Mouse (Mus musculus): ENCODE data around the gene Zfr. TPM values are rescaled to one million over a fixed set of nuclear protein-coding genes. Genes with fewer than 3 reads are reported as not detected.
"Not testable (repeated sequence)": the region's sequence is repeated elsewhere in the genome, so short reads cannot be mapped to it uniquely, and the experiment has no call there.

Gene Zfr
- polyA plus RNA-seq, 1 experiment: 45.3 TPM

DNA sequence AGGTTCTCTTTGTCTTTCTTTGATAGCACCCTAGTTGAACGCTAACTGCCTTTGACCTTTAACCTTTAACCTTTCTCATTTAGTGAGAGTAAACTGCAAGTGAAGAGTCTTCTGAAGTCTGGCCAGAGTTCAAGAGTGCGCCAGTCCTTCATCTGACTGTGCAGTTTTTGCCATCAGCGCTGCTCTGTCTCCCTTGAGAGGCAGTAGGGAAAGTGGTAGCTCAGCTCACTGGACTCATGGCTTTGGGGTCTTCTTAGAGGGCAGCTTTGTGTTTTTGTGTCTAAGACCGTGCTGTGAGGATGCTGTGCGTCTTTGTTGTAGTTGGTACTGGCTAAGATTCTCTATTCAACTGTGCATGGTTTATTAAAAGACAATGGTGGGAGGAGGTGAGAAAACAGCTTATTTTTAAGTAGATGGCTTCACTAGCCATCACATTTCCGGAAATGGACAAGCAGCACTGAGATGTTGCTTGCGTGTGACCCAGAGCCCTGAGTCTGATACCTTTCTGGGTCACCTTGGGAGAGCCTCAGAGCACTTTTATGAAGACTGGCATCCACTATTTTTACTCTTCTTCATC, 89.1 kb downstream of the Zfr start:
- Histone ChIP-seq H3K27ac (replicated peaks; ENCODE audit: low read depth, low read length) (no peak overlapping the region), H3K4me3 (ENCODE audit: insufficient read depth, low read depth, low read length) (no peak overlapping the region; the same call in 1 of the 2 replicates)

DNA sequence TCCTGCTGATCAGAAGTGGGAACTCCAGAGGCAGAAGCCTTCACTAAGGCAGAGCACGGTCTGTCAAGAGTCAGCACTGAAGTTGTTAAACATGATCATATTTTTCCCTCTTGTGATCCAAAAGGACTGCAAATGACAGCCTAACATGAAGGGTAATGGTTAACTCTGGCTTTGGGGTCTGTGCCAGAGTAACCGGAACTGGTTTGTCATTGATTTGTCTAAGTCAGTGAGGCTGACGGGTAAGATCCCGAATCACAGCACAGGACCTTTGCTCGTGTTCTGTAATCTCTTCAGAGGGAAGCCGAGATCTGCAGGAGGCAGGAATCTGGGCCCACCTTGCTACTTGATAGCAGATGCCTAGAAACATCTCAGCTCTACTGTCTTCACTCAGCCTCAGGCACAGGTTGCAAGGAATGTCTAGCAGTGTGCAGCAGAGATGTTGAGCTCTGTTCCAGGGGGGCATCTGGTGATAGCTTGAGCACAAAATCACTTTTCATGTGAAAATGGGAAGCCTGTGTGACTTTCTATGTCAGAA, 90.0 kb downstream of the Zfr start:
- H3K4me1 ChIP-seq (ENCODE audit: control insufficient read depth, insufficient read depth, insufficient read length, low read length): peaks cover 20% of the 10 kb centered on the region
- no peak overlapping the region for H3K4me3 ChIP-seq (ENCODE audit: insufficient read depth, low read depth, low read length)
- no peak overlapping the region for H3K27ac ChIP-seq (replicated peaks; ENCODE audit: low read depth, low read length)

More for the DNA sequence above, 89.1 kb downstream of the Zfr start:
- H3K4me1 ChIP-seq (ENCODE audit: control insufficient read depth, insufficient read depth, insufficient read length, low read length): peaks cover 16% of the 10 kb centered on the region

GRCm38 (mm10) chr15:12211577-12211976, 93.9 kb downstream of the Zfr start:
- H3K4me1 ChIP-seq (ENCODE audit: control insufficient read depth, insufficient read depth, insufficient read length, low read length): peaks cover 35% of the 10 kb centered on the region
- no peak overlapping the region for H3K4me3 ChIP-seq (ENCODE audit: insufficient read depth, low read depth, low read length)
- H3K27ac ChIP-seq (replicated peaks; ENCODE audit: low read depth, low read length): peak overlapping the region; percentile 36; the same call in 1 of the 2 replicates

DNA sequence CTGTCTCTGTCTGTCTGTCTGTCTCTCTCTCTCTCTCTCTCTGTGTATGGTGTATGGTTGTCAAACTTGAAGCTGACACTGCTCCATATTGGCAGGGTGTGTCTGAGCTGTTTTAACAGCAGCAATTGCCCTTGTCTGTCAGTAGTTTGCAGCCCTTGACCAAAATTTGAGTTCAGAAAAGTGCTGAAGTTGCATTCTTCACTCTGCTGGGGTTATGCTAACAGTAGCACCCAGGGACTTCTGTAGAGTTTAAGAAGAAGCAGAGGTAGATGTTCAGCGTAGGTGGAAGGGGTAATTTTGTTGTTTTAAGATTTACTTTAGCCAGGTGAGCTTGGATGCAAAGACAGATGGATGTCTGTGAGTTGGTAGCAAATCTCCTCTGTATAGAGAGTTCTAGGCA, 94.6 kb downstream of the Zfr start:
- H3K4me1 ChIP-seq (ENCODE audit: control insufficient read depth, insufficient read depth, insufficient read length, low read length): peaks cover 31% of the 10 kb centered on the region
- H3K27ac ChIP-seq (replicated peaks; ENCODE audit: low read depth, low read length): no peak overlapping the region
- no peak overlapping the region for H3K4me3 ChIP-seq (ENCODE audit: insufficient read depth, low read depth, low read length)

DNA sequence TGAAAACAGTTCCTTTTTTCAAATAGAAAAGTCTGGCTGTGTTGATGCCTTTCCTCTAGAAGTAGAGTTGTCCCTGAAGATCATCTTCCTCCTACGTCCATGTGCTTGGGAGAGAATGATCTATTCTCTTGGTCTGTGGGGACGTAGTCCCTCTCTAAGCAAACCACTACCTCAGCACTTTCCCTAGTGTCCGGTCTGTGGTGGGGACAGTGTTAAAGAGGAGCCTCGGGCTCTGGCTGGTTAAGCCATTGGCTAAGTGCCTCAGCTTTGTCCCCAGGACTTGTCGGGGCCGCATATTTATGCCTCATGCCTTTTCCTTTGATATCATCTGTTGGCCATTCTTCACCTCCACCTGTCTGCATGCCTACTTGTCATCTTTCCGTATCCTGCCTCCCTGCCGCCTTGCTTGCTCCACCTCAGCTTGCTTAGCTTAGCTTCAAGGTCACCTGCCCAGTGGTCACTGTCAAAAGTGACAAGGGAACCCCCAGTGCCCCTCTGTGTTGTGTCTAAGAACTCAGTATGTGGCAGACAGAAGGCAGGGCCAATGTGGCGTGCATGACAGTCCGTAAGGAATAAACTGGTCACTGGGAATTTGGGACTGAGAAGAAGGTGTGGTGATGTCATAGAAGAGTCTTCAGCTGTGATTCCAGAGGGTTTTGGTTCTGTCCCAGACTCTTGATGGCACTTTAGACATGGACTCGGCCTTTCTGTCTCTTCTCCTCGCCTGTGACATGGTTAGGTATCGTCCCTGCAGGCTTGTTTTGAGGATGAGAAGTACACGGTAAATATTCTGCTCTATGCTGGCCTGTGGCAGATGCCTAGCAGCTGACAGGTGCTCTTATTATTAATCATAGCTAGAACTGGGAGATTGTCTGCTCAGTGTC, 97.1 kb downstream of the Zfr start:
- Histone ChIP-seq H3K4me1 (ENCODE audit: control insufficient read depth, insufficient read depth, insufficient read length, low read length) (peaks cover 29% of the 10 kb centered on the region), H3K4me3 (ENCODE audit: insufficient read depth, low read depth, low read length) (no peak overlapping the region), H3K27ac (replicated peaks; ENCODE audit: low read depth, low read length) (no peak overlapping the region)

DNA sequence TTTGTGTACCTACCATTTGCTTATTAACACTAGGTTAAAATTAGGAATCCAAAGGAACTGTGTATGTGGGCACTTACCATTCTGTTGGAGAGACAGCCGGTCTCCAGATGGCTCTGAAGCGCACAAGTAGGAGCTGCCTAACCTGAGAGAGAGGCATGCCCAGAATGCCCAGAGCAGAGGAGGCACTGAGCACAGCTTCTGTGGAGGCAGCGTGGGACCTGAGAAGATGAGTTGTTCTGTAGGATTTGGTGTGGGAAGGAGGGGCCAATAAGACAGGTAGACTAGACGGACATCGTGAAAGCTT, 97.7 kb downstream of the Zfr start:
- Histone ChIP-seq H3K27ac (replicated peaks; ENCODE audit: low read depth, low read length) (no peak overlapping the region), H3K4me3 (ENCODE audit: insufficient read depth, low read depth, low read length) (no peak overlapping the region), H3K4me1 (ENCODE audit: control insufficient read depth, insufficient read depth, insufficient read length, low read length) (peaks cover 29% of the 10 kb centered on the region)

DNA sequence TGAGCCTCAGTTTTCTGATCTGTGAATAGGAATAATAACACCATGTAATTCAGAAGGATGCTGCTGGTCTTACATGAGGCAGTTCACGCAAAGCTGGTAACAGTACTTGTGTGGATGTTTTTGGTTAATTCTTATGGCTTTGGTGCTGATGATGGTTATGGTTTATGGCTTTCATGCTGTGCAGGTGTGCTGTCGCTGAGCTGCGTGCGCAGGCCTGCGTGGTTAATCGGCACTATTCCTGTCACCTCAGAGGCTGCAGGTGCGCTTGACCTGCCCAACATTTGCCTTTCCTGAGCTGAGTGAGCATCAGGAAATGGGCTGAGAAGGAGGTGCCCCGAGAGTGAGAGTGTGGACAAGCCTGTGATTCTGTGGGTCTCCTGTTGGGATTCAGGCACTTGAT, 98.5 kb downstream of the Zfr start:
- H3K27ac ChIP-seq (replicated peaks; ENCODE audit: low read depth, low read length): no peak overlapping the region
- peaks cover 30% of the 10 kb centered on the region for H3K4me1 ChIP-seq (ENCODE audit: control insufficient read depth, insufficient read depth, insufficient read length, low read length)
- H3K4me3 ChIP-seq (ENCODE audit: insufficient read depth, low read depth, low read length): no peak overlapping the region

- H3K4me3 ChIP-seq (ENCODE audit: insufficient read depth, low read depth, low read length): no peak overlapping the region
- peaks cover 31% of the 10 kb centered on the region for H3K4me1 ChIP-seq (ENCODE audit: control insufficient read depth, insufficient read depth, insufficient read length, low read length)
- H3K27ac ChIP-seq (replicated peaks; ENCODE audit: low read depth, low read length): no peak overlapping the region
These were observed 99.2 kb downstream of the Zfr start for GRCm38 (mm10) chr15:12216798-12217197.

DNA sequence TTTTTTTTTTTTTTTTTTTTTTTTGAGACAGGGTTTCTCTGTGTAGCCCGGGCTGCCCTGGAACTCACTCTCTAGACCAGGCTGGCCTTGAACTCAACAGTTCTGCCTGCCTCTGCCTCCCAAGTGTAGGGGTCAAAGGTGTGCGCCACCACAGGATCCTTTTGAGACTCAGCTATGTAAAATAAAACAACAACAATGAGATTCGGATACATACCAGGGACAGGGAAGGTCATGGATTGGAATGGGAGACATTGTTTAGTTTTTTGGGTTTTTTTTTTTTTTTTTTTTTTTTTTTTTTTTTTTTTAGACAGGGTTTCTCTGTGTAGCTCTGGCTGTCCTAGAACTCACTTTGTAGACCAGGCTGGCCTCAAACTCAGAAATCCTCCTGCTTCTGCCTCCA, 99.7 kb downstream of the Zfr start:
- H3K27ac ChIP-seq (replicated peaks; ENCODE audit: low read depth, low read length); H3K4me3 ChIP-seq (ENCODE audit: insufficient read depth, low read depth, low read length): not testable (repeated sequence)
- peaks cover 28% of the 10 kb centered on the region for H3K4me1 ChIP-seq (ENCODE audit: control insufficient read depth, insufficient read depth, insufficient read length, low read length)

GRCm38 (mm10) chr15:12217849-12218248, 100.2 kb downstream of the Zfr start:
- H3K4me3 ChIP-seq (ENCODE audit: insufficient read depth, low read depth, low read length): no peak overlapping the region
- H3K27ac ChIP-seq (replicated peaks; ENCODE audit: low read depth, low read length): no peak overlapping the region
- peaks cover 28% of the 10 kb centered on the region for H3K4me1 ChIP-seq (ENCODE audit: control insufficient read depth, insufficient read depth, insufficient read length, low read length)

DNA sequence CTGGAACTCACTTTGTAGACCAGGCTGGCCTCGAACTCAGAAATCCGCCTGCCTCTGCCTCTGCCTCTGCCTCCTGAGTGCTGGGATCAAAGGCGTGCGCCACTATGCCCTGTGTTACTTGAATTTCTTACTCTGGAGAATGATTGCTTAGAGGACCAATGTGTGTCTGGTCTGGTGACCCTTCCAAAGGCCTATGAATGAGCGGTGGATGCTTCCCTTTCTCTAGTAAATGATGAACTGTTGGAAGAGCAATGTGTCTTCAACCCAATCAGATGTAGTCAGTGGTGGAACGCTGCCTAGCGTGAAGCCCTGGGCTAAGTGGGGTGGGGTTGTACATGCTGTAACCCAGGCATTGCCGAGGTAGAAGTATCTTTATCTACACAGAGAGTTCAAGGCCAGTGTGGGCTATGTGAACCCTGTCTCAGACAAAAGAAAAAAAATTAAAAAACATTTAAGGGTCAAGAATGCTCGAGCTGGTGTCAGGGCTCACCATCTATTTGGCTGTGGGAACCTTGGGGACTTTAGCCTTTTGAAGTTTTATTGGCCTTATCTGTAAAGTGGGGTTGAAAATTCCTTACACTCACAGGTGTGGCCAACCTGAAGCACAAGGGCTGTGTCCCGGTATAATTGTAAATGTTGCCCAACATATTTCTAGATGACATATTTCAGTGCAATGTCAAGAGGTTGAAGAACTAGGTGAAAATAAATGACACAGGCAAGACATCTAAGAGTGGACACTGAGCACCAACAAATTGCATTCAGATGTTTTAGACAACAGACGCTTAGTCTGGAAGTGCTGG, 101.2 kb downstream of the Zfr start:
- H3K4me1 ChIP-seq (ENCODE audit: control insufficient read depth, insufficient read depth, insufficient read length, low read length): peaks cover 24% of the 10 kb centered on the region
- H3K27ac ChIP-seq (replicated peaks; ENCODE audit: low read depth, low read length): no peak overlapping the region
- no peak overlapping the region for H3K4me3 ChIP-seq (ENCODE audit: insufficient read depth, low read depth, low read length)

DNA sequence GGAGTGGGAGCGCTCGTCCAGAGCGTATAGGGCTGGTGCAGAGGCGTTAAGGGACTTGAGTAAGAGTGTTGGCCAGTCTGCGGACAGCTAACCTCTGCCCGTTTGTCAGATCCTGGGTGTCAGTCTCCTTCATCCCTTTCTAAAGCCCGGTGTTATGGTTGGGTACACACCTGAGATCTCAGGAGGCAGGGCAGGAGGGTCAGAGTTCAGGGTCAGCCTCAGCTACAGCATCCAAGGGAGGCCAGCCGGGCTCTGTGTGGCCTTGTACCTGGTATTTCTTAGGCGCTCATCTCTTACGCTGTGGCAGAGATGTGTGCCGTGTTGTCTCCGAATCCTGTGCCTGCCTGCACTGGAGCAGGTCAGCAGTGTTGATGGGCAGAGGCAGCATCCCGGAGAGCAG, 103.5 kb downstream of the Zfr start:
- Histone ChIP-seq H3K4me1 (ENCODE audit: control insufficient read depth, insufficient read depth, insufficient read length, low read length) (peaks cover 16% of the 10 kb centered on the region; the same call in 1 of the 2 replicates), H3K4me3 (ENCODE audit: insufficient read depth, low read depth, low read length) (no peak overlapping the region), H3K27ac (replicated peaks; ENCODE audit: low read depth, low read length) (no peak overlapping the region)

DNA sequence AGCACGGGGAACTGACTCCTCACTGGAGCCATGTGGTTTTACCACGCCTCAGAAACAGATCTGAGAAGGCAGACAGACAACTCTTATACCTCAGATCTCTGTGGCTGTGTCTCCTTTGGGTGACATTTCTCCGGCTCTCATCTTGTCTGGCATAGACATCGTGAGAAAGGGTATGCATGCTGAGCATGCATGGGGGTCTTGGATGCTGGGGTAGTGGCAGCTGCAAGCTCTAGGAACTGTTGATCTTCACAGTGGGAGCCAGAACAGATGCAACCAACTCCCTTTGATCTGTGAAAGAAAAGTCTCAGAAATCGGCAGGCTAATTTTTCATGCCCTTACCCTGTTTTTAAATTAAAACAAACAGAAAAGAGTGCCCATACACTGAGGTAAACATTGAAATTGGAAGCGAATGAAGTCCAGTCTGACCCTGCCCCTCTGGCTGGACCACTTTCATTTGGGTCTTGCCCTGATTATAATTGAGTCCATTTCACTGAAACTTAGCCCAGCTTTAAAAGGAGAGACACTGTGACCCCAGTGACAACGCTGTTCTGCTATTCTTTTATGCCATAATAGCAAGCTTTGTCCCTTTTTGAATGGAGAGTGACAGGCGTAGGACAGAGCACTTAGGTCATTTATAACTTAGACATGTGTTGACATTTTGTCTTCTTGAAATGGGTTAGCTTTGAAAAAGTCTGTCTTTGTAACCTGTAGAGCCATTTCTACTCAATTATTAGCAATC, 105.1 kb downstream of the Zfr start:
- peaks cover 17% of the 10 kb centered on the region for H3K4me1 ChIP-seq (ENCODE audit: control insufficient read depth, insufficient read depth, insufficient read length, low read length)
- no peak overlapping the region for H3K4me3 ChIP-seq (ENCODE audit: insufficient read depth, low read depth, low read length)
- H3K27ac ChIP-seq (replicated peaks; ENCODE audit: low read depth, low read length): no peak overlapping the region

- Histone ChIP-seq H3K4me3 (ENCODE audit: insufficient read depth, low read depth, low read length) (no peak overlapping the region), H3K27ac (replicated peaks; ENCODE audit: low read depth, low read length) (no peak overlapping the region), H3K4me1 (ENCODE audit: control insufficient read depth, insufficient read depth, insufficient read length, low read length) (peaks cover 23% of the 10 kb centered on the region)
These were observed 105.8 kb downstream of the Zfr start for GRCm38 (mm10) chr15:12223393-12223792.

GRCm38 (mm10) chr15:12224239-12224638, 106.6 kb downstream of the Zfr start:
- Histone ChIP-seq H3K27ac (replicated peaks; ENCODE audit: low read depth, low read length) (no peak overlapping the region), H3K4me3 (ENCODE audit: insufficient read depth, low read depth, low read length) (no peak overlapping the region), H3K4me1 (ENCODE audit: control insufficient read depth, insufficient read depth, insufficient read length, low read length) (peaks cover 24% of the 10 kb centered on the region)
